Mouse (Mus musculus): Measurements from ENCODE around the gene Timm8a1. TPM values are rescaled to one million over a fixed set of nuclear protein-coding genes. Genes with fewer than 3 reads are reported as not detected.

Gene Timm8a1
- total RNA-seq (2021), result 10 to 100 TPM; 16.6 to 18.4 TPM

GRCm38 (mm10) chrX:134541145-134541954 lies at the start of gene Timm8a1:
Timm8a1 (minus strand) TSS chrX:134541865.
- peak; percentile 43 to 50 for DNase-seq (ENCODE audit: low spot score in 2 of 2)
- intact Hi-C loops (cut with DNase I), result no loop called here

- intact Hi-C loops (cut with DNase I), result loop anchor here (5.0 kb wide), 1 partner anchor 38 kb away; no protein-coding TSS in a partner anchor
- no peak for DNase-seq (ENCODE audit: low spot score in 2 of 2)
These were observed 48.2 kb upstream of the Timm8a1 start for GRCm38 (mm10) chrX:134589836-134590235.

- no peak for DNase-seq (ENCODE audit: low spot score in 2 of 2)
- intact Hi-C loops (cut with DNase I), result loop anchor here (5.0 kb wide), 1 partner anchor 37 kb away; no protein-coding TSS in a partner anchor
These were observed 47.3 kb upstream of the Timm8a1 start for GRCm38 (mm10) chrX:134588997-134589396.

GRCm38 (mm10) chrX:134588261-134588660 lies 46.6 kb upstream of the Timm8a1 start:
- intact Hi-C loops (cut with DNase I), result loop anchor here (5.0 kb wide), 1 partner anchor 36 kb away; no protein-coding TSS in a partner anchor
- no peak for DNase-seq (ENCODE audit: low spot score in 2 of 2)

GRCm38 (mm10) chrX:134586447-134586846 lies 44.8 kb upstream of the Timm8a1 start:
- intact Hi-C loops (cut with DNase I), result loop anchor here (5.0 kb wide), 1 partner anchor 34 kb away; no protein-coding TSS in a partner anchor

GRCm38 (mm10) chrX:134585103-134586002 lies 43.7 kb upstream of the Timm8a1 start, which contains the start of gene Rpl36a:
Rpl36a (plus strand) TSS chrX:134585654.
- intact Hi-C loops (cut with DNase I), result loop anchor here (2.0 to 5.0 kb wide), 2 partner anchors 15 to 33 kb away; partner anchors contain the start of genes Gla and Hnrnph2
- peak; percentile 82 to 89 for DNase-seq (ENCODE audit: low spot score in 2 of 2)

More at GRCm38 (mm10) chrX:134586447-134586846, 44.8 kb upstream of the Timm8a1 start:
- no peak for DNase-seq (ENCODE audit: low spot score in 2 of 2)

GRCm38 (mm10) chrX:134582888-134583669 lies 41.4 kb upstream of the Timm8a1 start, which contains the start of gene Btk:
Btk (minus strand) TSS chrX:134583570.
- intact Hi-C loops (cut with DNase I), result no loop called here
- DNase-seq (ENCODE audit: low spot score in 2 of 2), result no peak

- DNase-seq (ENCODE audit: low spot score in 2 of 2), result no peak
- intact Hi-C loops (cut with DNase I), result no loop called here
These were observed 40.6 kb upstream of the Timm8a1 start for GRCm38 (mm10) chrX:134582270-134582669.

- intact Hi-C loops (cut with DNase I), result no loop called here
- DNase-seq (ENCODE audit: low spot score in 2 of 2), result no peak
These were observed 39.1 kb upstream of the Timm8a1 start for GRCm38 (mm10) chrX:134580528-134581305.

- no peak for DNase-seq (ENCODE audit: low spot score in 2 of 2)
- intact Hi-C loops (cut with DNase I), result no loop called here
These were observed 36.2 kb upstream of the Timm8a1 start for GRCm38 (mm10) chrX:134577896-134578295.

GRCm38 (mm10) chrX:134566536-134567222 lies 25.0 kb upstream of the Timm8a1 start:
- DNase-seq (ENCODE audit: low spot score in 2 of 2), result no peak
- intact Hi-C loops (cut with DNase I), result no loop called here

GRCm38 (mm10) chrX:134564326-134564725 lies 22.7 kb upstream of the Timm8a1 start:
- DNase-seq (ENCODE audit: low spot score in 2 of 2), result no peak
- intact Hi-C loops (cut with DNase I), result no loop called here

GRCm38 (mm10) chrX:134554425-134554824 lies 12.8 kb upstream of the Timm8a1 start:
- no peak for DNase-seq (ENCODE audit: low spot score in 2 of 2)
- intact Hi-C loops (cut with DNase I), result loop anchor here (5.0 kb wide), 1 partner anchor 33 kb away; the partner anchor contains the start of gene Rpl36a

GRCm38 (mm10) chrX:134553326-134553725 lies 11.7 kb upstream of the Timm8a1 start:
- intact Hi-C loops (cut with DNase I), result loop anchor here (5.0 kb wide), 1 partner anchor 34 kb away; the partner anchor contains the start of gene Rpl36a
- no peak for DNase-seq (ENCODE audit: low spot score in 2 of 2)

- intact Hi-C loops (cut with DNase I), result loop anchor here (5.0 kb wide), 1 partner anchor 36 kb away; the partner anchor contains the start of gene Rpl36a
These were observed 9.2 kb upstream of the Timm8a1 start for GRCm38 (mm10) chrX:134550903-134551302.

GRCm38 (mm10) chrX:134547330-134547729 lies 5.7 kb upstream of the Timm8a1 start:
- intact Hi-C loops (cut with DNase I), result no loop called here
- no peak for DNase-seq (ENCODE audit: low spot score in 2 of 2)

More at GRCm38 (mm10) chrX:134550903-134551302, 9.2 kb upstream of the Timm8a1 start:
- no peak for DNase-seq (ENCODE audit: low spot score in 2 of 2)

- intact Hi-C loops (cut with DNase I), result no loop called here
- DNase-seq (ENCODE audit: low spot score in 2 of 2), result no peak
These were observed 267 bp upstream of the Timm8a1 start for GRCm38 (mm10) chrX:134541955-134542308.
